Mouse (Mus musculus): ENCODE results near the gene Sh2d6. TPM values are rescaled to one million over a fixed set of nuclear protein-coding genes. Genes with fewer than 3 reads are reported as not detected.
A peak's percentile ranks its signal among the peaks of the same experiment; 100 is the strongest.

Sh2d6 gene
- 1 to 10 TPM in 1 of 2 experiments, under 1 TPM in 1; 1.00 to 1.3 TPM for total RNA-seq (2021)
- long read RNA-seq, experiment 1, partial matches to known transcripts: 0 of 1 reads
- long read RNA-seq, experiment 1, other reads (novel, unspliced or antisense): 0 of 1 reads
- long read RNA-seq, experiment 2, partial matches to known transcripts: 1 of 1 reads
- long read RNA-seq, experiment 2, other reads (novel, unspliced or antisense): 0 of 1 reads

DNA sequence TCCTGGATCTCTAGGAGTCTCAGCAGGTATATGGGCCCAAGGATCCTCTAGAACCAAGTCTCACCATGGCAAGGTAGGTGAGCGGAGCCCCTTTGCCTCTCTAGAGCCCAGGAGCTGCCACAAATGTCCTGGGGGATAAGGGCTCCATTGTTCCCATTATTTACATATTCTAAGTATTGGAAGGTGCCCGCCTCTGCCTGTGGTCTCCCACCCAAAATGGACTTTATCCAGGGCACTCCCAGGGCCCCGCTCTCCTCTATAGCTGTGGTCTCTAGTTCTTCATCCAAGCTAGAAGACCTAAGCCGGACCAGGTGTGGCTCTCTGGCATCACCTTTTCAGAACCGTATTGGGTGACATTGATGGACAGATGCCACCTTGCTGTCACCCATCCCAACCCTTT, at the start of gene Sh2d6:
Gene Sh2d6 (minus strand): TSS at position 101 of the 400 bp plus-strand sequence.
- DNase-seq: no peak

DNA sequence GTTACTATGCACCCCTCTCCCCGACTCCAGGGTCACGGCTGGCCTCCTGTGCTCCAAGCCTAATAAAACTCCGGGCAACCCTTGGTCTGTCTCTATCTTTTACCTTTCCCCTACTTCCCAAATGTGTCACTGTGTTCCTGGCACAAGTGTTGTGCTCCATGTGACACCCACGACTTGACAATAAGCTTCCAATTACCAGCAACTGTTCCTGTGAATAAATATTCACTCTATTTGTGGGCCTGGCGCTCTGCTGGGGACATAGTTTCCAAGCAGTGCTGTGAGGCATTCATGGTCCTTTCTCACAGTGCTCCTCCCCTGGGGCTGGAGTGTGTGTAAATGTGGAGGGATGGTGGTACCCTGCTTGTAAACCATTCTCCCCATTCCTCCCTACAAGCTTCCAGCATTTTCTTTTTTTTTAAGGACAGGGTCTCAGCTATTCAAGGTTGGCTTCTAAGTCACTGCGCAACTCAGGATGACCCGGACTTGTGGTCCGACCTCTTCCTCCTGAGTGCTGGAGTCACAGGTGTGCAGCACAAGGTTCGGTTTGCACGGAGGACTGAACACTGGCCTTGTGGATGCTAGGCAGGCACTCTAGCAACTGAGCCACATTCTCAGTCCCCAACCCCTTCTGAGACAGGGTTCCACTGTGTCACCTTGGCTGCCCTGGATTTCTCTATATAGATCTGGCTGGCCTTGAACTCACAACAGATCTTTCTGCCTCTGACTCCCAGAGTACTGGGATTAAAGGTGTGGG, 49.3 kb upstream of the Sh2d6 start:
- no peak for DNase-seq

DNA sequence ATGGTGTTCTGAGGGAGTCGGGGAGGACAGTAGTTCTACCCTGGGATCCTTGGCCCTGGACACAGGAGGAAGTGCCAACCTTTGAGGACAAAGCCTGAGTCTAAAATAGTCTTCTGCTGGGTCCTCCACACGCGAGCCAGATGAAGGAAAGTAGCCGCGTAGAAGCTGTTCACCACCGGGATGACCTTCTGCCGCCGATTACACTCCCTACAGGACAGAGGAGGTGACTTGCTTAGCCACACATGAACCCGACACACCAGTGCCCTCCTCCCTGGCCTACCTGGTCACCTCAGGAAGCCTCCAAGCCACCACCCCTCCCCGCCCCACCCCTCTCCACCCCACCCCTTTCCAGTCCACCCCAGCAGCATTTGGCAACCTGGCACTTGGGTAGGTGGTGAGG, 47.2 kb upstream of the Sh2d6 start:
- DNase-seq: no peak

DNA sequence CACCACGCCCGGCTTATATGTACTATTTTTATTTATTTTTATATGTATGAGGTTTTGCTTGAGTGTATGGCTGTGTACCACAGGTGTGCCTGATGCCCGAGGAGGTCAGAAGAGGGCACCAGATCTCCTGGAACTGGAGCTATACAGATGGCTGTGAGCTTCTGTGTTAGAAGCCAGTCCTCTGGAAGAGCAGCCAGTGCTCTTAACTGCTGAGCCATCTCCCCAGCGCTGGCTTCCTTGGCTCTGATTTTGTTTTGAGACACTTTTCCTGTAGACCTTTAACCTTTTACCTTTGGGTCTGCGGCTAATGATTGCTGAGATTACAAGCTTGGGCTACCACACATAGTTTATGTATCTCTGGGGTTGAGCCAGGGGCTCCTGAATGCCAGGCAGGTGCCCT, 46.0 kb upstream of the Sh2d6 start:
- no peak for DNase-seq

DNA sequence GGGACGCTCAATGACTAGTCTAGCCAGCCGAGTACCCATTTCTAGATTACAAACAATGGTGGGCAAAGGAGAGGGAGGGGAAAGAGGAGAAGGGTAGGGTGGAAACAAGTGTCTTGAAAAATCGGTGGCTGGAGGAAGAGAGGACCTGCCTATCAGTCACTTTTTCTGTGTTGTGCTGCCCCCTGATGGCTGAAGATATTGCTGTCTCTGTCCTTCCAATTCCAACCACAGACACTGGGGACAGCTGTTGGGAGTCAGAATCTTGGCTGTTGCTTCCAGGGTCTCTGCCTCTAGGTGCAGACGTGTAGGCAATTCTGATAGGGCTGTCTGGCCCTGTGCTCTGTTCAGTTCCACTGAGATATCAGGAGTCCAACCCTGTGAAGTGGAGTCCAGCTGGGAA, 44.5 kb upstream of the Sh2d6 start:
- peak; percentile 68 for DNase-seq

DNA sequence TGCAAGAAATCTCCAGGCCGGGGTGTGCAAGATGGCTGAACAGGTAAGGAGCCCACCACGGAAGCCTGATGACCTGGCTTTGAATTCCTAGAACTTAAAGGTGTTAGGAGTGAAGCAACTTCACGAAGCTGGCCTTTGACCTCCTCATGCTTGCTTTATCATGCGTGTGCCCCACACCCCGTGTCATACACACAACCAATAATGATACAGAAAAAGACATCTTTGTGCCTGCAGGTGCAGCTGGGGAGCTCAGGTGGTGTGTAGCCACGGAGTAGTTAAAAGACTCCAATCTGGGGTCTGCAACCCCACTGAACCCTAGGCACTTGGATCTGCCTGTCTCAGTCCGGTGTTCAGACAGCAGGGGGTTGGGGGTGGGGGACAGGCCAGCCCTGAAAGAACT, 44.0 kb upstream of the Sh2d6 start:
- DNase-seq: no peak

DNA sequence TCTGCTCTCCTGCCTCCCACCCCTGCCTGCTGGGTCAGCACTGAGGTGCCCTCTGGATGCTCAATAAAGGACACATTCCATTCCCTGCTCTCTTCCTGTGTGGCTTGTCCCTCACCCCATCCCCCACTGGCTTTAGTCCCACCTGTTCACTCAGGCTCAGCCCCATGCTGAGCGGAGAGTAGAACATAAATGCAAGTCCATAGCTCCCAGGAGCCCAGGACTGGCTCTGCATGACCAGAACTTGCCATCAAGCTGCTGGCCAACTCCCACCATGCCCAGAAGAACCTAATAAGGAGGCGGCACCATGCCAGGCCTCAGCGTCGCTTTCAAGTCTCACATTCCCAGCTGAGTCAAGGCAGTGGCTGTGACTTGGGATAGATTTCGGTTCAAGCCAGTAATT, 41.4 kb upstream of the Sh2d6 start:
- DNase-seq: peak; percentile 31

DNA sequence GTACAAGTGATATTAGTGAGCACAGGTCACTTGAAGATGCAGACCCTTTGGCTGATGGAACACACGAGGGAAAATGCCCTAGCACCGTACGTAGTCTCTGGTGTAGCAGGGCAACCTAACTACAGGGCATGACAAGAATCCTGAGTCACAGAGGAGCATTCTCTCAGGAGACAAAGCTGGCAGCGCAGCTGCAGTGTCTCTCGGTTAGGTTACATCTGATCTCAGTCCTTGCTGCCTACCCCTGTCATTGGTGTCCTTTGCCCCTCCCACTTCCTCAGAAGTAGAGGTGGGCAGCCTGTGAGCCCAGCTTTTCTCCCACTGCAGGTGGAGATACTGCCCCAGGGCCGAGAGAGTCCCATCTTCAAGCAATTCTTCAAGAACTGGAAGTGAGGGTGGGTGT, 41.0 kb upstream of the Sh2d6 start:
- no peak for DNase-seq

DNA sequence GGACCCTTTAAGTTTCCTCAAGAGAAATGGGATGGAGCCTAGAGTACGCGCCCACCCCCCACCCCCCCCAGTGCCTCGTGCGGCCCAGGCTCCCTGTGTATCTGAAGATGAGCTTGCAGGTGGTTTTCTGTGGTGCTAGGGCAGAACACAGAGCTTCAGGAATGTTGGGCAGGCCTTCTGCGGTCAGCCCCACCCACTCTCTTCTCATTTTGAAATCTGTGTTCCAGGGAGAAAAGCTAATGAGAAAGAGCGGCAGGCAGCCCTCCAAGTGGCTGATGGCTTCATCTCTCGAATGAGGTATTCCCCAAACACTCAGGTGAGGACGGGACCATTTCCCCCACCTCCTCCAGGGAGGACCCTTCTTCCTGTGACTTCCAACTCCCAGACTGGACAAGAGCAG, 39.3 kb upstream of the Sh2d6 start:
- DNase-seq: no peak

DNA sequence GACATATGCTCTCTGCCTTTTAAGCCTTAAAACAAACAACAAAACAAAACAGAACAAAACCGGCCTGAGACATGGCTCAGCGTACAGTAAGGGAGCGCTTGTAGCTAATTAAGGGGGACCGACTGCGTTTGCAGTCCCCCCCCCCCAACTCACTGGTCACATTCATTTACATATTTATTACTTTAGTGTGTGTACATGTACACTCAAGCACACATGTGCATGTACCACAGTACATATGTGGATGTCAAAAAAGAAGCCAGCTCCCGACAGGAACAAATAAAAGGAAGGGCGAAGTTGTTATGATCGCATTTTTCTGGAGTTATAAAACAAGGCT, 31.5 kb upstream of the Sh2d6 start:
- no peak for DNase-seq

DNA sequence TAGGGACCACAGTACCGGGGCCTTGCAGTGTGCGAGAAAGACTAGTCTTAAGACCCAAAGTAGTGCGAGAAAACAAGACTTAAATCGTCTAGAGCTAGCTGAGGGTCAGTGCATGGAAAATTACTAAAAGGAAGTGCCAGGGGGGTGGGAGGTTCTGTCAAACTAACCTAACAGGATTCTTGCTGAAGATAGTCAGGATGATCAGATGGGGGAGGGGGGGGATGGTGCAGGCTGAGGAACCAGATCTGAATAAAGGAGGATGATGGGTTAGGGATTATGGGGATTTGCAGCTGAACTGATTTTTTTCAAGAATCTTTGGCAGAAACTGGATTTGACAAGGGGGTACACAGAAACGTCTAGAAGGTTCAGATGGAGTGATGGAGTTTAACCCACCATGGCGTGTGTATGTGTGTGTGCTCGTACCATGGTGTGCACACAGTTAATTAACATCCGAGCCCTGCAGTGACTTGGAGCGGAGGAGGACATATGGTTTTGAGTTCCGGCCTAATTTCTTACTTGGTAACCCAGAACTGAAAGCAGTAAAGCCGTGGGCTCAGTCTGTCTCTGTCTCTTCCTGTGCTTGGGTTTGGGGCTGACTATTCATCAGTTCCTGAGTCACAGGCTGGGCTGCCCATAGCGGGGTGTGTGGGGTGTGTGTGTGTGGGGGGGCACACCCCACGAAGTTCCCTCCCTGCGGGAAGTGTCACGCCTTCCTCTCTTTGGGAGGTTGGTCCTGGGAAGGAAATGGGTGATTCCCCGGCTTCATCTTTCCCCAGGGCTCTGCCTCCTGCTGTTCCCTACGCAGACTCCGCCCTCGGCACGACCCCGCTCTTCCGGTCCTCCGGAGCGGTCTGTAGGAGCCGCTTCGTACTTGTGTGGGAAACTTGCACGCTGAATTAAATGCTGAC, 30.9 kb upstream of the Sh2d6 start:
- DNase-seq: peak; percentile 77

DNA sequence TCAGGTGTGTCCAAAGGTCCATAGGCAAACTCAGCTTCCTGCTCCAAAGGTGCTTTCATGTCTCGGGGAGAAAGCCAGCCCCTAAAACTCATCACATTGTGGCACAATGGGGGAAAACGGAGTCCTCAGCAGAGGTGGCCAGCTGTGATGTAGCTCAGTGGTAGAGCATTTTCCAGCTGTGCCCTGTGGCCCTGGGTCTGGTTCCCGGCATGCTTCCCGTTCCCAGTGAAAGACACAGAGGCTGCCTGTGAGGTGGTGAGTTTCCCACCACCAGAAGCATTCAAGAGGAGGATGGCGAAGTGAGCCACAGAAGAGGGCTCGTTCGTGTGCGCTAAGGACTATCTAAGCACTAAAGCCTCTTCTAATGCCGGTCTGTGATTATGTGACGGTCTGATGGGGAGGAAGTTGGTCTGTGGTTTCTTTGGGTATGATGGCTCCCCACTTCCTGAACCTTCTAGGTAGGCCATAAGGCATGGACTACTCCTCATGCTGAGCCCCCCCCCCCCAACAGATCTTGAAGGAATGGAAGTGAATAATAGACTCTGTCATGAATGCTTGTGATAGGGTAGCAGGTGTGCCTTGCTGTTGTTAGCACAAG, 29.1 kb upstream of the Sh2d6 start:
- DNase-seq: no peak

DNA sequence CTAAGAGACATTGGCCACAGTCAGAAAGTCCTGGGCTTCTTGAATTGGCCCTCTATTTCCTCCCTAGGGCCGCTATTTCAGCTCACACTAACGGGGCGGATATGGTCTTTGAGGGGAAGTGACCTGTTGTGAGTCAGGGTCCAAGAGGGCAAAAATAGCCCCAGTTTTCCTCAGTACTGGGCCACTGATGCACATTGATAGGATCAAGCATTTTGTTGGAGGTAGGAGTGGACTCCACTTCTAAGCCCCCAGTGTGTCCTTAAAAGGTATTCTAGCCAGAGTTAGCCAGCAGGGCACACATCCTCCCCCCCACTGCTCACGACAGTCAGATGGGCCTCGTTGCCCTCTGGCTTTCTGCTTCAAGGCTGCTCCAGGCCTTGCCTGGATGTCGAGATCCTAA, 28.5 kb upstream of the Sh2d6 start:
- no peak for DNase-seq

DNA sequence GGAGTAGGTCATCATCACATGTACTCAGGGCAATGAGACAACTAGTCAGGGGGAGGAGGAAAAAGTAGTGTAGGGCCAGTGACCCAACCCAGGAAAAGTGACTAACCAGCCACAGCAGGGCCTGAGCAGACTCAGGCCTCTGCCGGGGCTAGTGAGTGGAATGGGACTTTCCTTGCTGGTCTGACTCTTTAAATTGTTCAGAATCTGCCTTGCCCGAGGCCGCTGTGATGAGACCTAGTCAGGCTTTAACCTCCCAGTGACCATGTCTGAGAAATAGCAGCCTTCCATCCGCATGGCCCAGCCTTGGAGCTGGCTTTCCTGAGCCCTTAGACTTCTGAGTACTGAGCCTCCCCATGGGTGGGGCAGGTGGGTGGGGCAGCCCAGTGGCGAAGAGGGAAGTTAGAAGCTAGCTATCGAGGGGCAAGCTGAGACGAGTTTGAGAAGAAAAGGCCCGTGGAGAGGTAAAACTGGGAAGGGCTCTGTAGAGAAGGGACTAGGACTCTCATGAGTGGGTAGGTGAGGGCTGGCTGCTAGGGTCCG, 27.6 kb upstream of the Sh2d6 start:
- DNase-seq: peak; percentile 65

DNA sequence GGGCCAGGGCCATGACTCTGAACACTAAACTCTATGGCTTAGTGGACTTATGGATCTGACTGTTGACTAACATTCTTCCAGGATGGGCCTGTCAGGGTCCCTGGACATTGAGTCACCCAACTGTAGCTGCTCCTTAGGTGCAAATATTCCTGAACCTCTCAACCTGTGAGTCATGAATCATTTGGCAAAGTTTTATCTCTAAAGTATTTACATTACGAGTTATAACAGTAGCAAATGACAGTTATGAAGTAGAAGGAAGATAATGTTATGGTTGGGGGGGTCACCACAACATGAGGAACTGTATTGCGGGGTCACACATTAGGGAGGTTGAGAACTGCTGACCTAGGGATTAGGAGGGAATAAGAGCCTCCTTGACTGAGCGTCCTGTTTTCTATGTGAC, 26.4 kb upstream of the Sh2d6 start:
- DNase-seq: no peak

DNA sequence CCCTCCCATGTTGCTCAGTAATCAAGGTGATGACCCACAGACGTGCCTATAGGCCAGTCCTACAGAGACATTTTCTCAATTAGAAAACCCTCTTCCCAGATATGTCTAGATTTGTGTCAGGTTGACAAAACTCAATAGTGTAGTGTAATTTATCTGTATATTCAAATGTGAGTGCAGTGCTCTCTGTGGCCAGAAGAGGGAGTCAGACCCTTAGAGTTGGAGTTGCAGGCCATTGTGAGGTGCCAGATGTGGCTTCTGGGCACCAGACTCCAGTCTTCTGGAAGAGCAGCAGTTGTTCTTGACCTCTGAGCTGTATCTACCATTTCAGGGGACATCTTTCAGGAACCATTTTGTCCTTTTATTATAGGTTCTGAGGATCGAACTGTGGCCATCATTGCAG, 25.6 kb upstream of the Sh2d6 start:
- no peak for DNase-seq

DNA sequence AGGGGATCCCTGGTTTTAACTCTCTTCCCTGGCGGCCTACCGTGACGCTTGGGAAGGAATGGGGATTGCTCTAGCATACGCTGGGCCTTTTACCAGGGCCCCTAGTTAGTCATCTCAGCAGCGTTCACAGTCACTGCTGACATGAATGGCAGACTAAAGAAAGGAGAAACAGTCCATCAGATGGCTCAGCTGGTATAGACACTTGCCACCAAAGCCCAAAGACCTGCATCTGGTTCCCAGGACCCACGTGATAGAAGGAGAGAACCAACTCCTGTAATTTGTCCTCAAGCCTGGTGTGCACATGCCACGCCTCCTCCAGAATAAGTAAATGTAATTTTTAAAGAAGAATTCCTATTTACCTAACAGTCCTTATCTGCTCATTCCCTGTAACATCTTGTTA, 23.9 kb upstream of the Sh2d6 start:
- no peak for DNase-seq

DNA sequence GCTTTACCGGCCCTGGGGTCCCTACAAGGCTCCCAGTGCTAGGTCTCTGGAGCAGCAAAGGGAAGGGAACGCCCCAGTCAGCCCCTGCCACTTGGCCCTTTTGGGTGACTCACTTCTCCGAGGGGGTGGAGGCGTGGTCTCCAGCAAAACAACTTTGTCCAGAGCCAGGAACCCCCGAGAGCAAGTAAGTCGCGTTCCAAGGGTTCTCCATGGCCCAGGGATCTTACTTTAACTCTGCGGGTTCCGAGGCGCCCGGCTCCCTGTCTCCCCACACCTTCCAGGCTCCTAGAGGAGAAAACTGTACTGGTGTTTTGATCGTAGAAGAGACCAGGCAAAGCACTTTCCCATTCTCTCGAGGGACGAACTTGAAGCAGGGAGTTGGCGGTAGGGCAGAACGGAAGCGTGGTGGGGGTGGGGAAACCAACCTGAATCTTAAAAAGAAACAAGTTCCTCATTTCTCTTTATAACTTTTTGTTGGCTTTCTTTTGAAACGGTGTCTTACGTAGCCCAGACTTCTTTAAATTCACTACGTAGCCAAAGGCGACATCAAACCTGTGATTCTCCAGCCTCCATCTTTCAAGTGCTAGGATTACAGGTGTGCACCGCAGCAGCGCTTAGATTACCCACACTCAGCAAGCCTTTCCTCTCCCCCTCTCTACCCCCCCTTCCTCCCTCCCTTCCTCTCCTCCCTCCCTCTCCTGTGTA, 22.9 kb upstream of the Sh2d6 start, which contains the start of gene Capg:
Gene Capg (plus strand): TSS at position 109 of the 705 bp plus-strand sequence.
- peak; percentile 54 for DNase-seq

DNA sequence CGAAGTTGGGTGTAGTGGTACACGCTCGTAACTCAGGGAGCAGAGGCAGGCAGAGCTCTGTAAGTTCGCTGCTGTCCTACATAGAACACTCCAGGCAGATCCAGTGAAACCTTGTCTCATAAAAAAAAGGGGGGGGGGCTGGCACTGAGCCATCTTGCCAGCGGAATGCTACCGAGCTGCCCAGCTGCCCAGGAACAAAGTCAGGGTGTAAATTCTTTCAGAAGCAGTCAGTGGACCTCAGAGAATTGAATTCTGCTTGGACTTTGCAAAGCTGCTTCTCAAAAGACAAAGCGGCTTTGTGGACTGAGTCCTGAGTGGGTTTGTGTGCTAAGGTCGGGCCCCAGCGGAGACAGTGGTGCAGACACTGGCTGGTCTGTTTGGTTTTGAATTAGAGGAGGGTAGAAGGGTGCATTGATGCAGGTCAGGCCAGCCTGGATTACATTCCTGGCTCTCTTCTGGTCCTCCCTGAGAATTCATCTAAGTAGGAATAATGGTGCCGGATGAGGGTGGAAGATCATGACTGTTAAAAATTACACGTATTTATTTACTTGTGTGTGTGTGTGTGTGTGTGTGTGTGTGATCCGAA, 21.9 kb upstream of the Sh2d6 start:
- no peak for DNase-seq

DNA sequence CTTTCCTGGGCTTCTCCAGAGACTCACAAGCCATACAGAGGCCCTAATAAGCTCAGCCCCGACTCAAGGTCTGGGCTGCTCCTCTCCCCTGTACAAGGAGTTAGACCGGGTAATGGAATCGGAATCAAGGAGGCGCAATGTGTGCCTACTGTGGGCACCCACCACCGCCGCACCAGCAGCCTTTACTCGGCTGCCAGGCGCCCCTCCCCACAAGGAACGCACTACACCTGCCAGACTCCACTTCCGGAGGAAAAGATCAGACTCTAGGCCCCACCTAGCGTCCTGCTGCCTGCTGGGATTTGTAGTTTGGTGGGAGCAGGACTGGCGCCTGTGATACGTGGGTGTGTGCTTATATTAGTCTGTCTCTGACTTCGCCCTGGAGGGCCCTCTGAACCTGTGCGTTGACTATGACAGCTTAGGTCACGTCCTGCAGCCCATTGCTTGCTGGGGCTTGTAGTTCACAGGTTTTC, 17.1 kb upstream of the Sh2d6 start:
- peak; percentile 89 for DNase-seq

DNA sequence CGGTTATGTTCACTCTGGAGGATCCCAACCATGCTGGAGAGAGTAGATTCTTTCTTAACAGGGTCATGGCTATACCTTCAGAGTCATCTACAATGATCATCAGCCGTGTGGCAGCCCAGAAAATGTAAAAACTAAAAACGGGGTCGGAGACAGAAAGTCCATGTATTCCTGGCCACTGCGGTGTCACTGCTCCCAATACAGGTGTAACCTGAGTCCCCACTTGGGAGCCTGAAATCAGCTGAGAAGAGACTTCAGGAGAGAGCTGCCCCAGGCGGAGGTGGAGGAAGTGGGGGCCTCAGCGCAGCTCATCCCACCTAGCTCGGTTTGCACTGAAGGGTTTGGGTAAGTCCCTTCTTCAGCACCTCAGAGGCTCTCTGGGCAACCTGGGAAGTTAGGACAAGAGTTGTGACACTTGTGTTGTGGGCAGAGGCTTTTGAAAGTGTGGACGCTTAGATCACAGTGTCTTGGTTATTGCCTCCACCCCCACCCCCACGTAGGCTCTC, 16.5 kb upstream of the Sh2d6 start:
- no peak for DNase-seq

All from gastrocnemius, postnatal 25 days (tissue).